Mouse (Mus musculus) v-Abl transformed pro-B cells (cell line): ENCODE data around the gene Matn4.

ENCODE experiments used
- in situ Hi-C, 2 experiments: fragments of 400-800 bp; cut with MboI; formaldehyde crosslinking; loops; one replicate each; pipeline ENCODE4 v1.15.1; 2025; ENCODE audit not compliant: unreplicated experiment in 2 of 2

Gene Matn4

DNA sequence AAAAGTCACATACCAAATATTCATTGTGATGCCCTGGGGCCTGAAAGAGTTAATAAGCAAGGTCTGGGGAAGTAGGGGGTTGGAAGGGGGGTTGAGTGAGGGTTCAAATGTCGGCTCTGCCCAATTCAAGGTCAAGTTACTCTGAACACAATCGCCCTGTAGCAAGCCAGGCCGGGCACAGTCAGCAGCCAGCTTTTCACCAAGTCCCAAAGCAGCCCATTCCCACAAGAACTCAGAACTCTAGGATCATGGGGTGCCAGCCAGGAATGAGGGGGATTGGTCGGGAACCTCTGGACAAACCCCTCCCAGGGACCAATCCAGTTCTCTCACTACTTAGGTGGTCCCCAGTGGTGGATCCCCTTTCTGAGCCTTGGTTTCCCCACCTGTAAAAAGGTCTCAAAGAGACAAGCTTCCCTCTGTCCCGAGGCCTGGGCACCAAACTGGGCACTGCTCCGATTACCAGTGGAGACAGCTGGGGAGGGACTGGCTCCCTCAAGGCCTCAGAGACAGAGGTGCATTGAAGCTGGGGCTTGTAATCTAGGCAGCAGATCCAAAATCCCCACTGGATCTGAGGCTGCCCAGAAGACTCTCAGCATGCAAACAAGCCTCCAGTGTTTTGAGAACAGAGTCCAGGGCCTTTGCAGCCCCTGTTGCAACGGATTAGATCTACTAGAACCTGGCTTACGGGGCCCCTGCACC lies 31.4 kb upstream of the Matn4 start:
- in situ Hi-C loops: no loop called here

GRCm38 (mm10) chr2:164435216-164436090 lies 30.5 kb upstream of the Matn4 start:
- in situ Hi-C loops: no loop called here

- in situ Hi-C loops: no loop called here
Observed at GRCm38 (mm10) chr2:164434681-164435080, 29.7 kb upstream of the Matn4 start.

DNA sequence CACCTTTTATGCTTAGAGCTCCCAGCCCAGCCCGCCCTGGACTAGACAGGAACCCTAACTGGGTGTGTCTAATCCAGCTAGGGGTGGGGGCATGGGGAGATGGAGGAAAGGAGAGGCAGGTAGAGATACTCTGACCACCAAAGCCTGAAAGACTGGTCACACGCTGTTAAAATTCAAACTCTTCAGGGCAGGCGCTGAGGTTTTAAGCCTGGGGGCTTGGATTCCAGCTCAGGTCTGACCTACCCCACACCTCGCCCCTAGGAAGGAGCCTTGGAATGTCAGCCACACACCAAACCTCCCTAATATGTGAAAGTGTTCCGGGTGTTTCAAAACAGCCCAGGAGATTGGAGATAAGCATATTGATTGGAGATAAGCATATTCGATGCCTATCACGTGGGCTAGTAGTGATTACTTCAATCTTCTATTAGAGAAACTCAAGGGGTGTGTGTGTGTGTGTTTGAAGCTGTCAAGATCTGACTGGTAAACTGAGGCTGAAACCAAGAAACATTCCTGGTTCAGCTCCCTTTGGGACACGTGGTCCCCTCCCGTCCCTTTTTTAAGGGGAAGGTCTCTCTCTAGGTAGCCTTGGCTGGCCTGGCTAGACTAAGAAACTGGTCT lies 28.4 kb upstream of the Matn4 start:
- in situ Hi-C loops: no loop called here

DNA sequence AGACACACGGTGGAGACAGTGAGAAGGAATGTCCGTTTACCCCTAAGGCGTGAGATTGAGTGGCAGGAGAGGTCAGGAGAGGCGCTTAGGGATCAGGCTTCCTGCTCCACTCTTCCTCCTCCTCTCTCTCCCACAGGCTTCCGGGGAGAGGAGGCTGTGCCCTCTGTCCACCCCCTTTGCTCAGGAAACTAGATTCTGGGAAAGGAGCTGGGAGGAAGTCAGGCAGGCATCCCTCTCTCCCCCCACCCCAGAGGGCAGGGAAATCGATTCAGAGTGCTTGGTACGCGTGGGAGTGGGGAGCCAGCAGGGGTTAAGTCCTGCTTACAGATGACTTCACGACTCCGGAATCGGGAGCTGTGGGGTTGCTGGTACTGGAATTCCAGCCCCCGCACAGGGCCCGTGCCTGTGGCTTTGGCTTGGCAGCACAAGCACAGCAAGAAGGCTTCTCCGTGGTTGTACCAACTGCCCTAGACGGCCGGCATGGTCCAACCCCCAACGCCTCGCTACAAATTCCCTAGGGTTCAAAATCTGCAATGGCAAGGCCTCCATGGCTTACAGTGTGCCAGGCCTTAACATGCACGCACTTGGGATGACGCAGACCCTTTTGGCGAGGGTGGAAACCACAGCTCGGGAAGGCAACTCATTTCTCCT lies 27.7 kb upstream of the Matn4 start:
- in situ Hi-C loops: no loop called here

GRCm38 (mm10) chr2:164431676-164432465 lies 26.9 kb upstream of the Matn4 start:
- in situ Hi-C loops: no loop called here

DNA sequence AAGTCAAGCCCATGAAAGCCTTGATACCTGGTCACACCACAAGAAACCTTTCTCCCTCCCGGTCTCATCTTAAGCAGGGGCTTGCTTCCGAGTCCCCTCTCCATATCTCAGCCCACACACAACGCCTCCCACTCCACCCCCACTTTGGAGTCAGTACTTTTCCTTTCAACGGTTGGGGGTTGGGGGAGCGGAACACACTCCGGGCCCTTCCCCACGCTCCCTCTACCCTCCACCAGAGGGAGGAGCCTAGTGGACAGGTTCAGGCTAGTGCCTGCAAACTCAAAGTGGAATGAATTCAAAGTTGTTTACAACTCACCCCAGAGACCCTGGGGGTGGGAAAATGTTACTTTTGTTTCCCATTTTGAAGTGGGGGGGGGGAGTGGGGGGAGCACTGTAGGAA lies 25.7 kb upstream of the Matn4 start:
- in situ Hi-C loops: no loop called here

GRCm38 (mm10) chr2:164429881-164430615 lies 25.1 kb upstream of the Matn4 start:
- in situ Hi-C loops: no loop called here

DNA sequence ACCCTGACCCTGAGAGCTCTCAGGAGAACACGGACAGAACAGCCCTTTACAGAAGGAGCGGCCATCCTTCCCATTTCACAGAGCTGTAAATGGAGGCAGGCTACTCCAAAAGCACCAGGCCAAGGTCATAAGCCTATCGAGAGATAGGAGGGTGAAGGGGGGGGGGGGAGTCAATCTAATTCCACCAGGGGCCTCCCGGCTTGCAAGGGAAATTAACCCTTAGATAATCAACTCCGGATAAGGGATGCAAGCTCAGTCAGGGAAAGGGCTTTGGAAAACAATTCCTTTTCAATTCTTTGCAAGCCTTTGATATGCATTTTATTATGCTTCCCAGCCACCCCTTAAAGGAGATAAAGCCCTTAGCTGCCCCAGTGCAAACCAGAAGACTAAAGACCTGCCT lies 23.5 kb upstream of the Matn4 start:
- in situ Hi-C loops: no loop called here

DNA sequence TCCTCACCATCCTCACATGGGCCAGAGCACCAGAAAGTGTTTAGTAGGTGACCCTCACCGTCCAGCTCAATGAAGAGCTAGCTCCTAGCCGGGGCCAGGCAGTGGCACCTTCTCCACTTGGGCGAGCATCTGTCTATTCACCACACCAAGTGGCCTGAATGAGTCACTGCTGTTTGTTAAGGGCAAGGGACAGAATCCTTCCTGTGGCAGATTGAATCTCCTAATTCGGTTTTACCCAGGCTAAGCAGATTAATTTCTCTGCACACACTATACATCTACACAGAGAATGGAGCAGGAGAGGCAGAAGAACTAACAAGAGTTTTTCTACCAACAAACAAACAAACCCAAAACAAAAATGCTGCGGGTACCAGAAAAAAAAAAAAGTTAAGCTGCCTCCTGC lies 22.0 kb upstream of the Matn4 start:
- in situ Hi-C loops: no loop called here

- in situ Hi-C loops: no loop called here
Observed at GRCm38 (mm10) chr2:164426121-164426520, 21.2 kb upstream of the Matn4 start.

DNA sequence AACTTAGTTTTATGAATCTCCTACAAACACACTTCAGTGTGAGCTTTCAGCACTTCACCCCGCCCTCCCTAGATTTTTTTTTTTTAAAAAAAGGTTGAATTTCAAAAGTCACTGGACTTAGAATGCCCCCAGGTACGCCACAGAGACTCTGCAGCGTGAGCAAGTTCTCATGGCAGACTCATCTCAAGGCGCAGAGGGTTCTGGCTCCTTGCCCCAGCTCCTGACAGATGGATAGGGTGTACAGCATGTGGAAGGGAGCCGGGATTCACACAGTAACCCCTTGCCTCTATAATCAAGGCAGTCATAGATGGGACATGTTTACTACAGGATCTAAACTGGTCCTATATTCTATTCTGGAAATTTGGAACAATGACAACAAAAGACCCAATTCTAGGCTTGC lies 20.4 kb upstream of the Matn4 start:
- in situ Hi-C loops: no loop called here

- in situ Hi-C loops: no loop called here
Observed at GRCm38 (mm10) chr2:164424406-164424805, 19.4 kb upstream of the Matn4 start.

GRCm38 (mm10) chr2:164423464-164423863 lies 18.5 kb upstream of the Matn4 start:
- in situ Hi-C loops: no loop called here

DNA sequence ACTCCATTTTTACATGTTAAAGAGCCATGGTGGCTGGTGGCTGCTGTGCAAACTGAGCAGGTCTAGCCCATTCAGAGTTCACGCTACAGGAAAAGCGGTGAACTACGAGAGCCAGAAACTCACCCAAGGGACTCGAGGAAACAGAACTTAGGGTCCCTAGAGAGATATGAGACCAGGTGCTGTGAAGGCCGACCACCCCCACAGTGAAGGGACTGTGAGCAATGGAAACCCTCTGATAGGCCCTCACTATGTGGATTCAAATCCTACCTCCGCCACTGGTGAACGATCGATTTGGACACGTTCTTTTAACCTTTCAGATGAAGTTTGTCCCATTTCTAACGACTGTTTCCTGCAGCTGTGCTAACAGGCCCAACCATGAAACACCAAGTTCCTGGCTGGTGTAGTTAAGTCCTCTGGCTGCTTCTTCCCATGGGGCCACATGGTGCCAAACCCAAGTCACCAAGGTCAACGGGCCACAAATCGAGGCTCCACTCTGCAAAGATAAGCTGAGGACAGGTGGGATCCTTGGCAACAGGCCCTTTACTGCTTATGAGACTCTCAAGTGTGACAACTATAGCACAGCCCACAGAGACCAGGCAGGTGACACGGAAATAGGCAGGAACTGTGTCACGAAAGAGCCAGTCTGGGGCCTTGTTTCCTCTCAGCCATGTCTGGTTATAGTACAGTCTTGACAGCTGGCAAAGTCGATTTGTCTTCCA lies 17.9 kb upstream of the Matn4 start:
- in situ Hi-C loops: no loop called here

DNA sequence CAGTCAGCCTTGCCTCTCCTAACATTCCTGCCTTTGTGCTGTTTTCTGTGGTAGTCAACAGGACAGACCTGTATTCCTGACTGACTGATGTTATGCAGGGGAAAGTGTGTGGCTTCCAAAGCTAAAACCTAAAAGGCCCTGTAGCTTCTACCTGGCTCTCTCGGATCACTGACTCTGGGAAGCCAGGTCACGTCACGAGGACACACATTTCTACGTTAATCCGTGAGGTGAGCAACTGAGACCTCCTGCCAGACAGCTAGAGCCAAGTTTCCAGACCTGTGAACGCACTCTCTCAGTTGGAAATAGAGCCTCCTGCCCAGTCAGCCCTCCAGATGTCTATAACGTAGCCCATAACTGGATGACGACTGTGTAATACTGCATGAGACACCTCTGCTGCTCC lies 17.0 kb upstream of the Matn4 start:
- in situ Hi-C loops: no loop called here

DNA sequence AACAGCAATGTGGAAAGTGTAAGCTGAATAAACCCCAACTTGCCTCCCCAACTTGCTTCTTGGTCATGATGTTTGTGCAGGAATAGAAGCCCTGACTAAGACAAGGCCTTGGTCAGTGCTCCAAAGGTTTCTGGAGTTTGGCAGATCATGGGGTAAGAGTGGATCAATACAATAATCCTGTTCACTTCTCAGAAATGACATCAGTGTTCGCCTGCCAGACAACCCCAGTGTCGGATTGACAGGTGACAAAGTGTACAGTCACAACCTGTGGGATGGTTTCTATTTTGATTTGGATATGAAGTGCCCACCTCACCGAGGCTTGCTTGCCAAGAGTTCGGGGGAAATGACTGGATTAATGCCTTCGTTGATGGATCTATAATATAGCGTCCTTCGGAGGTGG lies 16.3 kb upstream of the Matn4 start:
- in situ Hi-C loops: no loop called here

DNA sequence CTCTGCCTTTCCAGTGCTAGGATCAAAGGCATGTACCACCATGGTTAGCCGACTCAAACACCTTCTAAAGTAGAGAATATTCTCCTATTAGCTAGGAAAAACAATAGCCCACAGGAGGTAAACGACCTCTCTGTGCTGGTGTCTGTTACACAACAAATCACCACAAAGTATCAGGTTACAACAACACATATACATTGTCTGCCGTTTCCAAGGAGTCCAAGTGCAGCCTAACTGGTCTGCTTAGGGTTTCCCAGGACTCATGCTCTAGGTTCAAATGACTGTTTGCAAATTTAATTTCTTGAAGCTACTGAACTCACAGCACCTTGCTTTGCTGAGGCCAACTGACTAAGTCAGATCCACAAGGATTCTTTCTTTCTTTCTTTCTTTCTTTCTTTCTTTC lies 14.5 kb upstream of the Matn4 start:
- in situ Hi-C loops: loop anchor here (5.0 kb wide), 3 partner anchors 38 to 308 kb away; partner anchors contain the start of gene Sys1 (in 2 of the 2)
